Mouse (Mus musculus) CD4-positive helper T cell, adult 2 months (primary cell): ENCODE data around the gene Sirpb1c.
"Not testable (repeated sequence)": the region's sequence is repeated elsewhere in the genome, so short reads cannot be mapped to it uniquely, and the experiment has no call there.

ENCODE experiments used
- DNase-seq: peaks from one replicate; pipeline ENCODE4 v3.0.0-alpha.2; 2012; ENCODE audit warnings: low read depth, missing footprints, low spot score

The Sirpb1c gene

GRCm38 (mm10) chr3:15848280-15848679, at the start of gene Sirpb1c:
TSS of gene Sirpb1c (minus strand) at chr3:15848528.
- not testable (repeated sequence) for DNase-seq

DNA sequence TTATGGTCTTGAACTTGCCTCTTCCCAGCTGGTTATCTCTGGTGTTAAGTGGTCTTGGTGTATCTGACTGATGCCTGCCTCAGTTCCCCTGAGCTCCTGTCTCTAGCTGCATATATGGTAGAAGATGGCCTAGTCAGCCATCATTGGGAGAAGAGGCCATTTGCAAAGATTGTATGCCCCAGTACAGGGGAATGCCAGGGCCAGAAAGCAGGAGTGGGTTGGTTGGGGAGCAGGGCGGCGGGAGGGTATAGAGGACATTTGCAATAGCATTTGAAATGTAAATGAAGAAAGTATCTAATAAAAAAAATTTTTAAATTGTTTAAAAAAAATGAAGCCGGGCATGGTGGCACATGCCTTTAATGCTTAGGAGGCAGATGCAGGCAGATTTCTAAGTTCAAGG, 38.1 kb upstream of the Sirpb1c start:
- DNase-seq = no peak

DNA sequence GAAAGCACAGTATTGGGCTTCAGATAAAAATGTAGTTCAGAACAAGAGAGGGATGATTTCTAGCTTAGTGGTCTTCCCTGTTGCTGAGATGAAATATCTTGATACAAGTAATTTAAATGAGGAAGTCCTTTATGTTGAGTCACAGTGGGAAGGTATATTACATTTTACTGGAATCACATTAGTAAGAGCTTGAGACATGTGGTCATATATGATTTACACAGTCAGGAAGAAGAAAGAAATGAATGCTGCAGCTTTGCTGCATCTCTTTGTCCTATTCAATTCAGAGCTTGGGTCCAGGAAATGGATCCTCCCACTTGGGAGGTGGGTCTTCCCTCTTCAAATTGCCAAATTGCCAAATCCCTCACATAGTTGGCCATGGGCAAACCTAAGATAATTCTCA, 7.4 kb upstream of the Sirpb1c start:
- not testable (repeated sequence) for DNase-seq

GRCm38 (mm10) chr3:15849922-15850321, 1.6 kb upstream of the Sirpb1c start:
- DNase-seq = no peak

- DNase-seq = no peak
These were observed 838 bp downstream of the Sirpb1c start for GRCm38 (mm10) chr3:15847332-15848047.

- not testable (repeated sequence) for DNase-seq
These were observed 74.7 kb downstream of the Sirpb1c start for GRCm38 (mm10) chr3:15773642-15774041.
